Mouse (Mus musculus) MEL (cell line): ENCODE measurements around the gene Gm42417. TPM values are rescaled to one million over a fixed set of nuclear protein-coding genes. Genes with fewer than 3 reads are reported as not detected.
A peak's percentile ranks its signal among the peaks of the same experiment; 100 is the strongest.

Experiments
- DNase-seq: peaks from one replicate; pipeline ENCODE4 v3.0.0; 2011; ENCODE audit warnings: low read depth, low spot score
- H3K27ac ChIP-seq: 2 replicates; pipeline ENCODE4 v1.5.1; 2012; ENCODE audit warnings: low read depth, mild to moderate bottlenecking, control low read depth, low read length, moderate library complexity; ENCODE audit not compliant: control insufficient read depth
- H3K27me3 ChIP-seq, 2 experiments: fragments of 150-350 bp in 1 of 2; sonication (generic) in 1 of 2; 2 replicates each; pipeline ENCODE4 v1.6.1; 2012; ENCODE audit warnings: low read length in 2 of 2, mild to moderate bottlenecking in 2 of 2, improper control_type of control experiment in 1 of 2, moderate library complexity in 1 of 2; ENCODE audit not compliant: insufficient read depth in 2 of 2, control insufficient read depth in 1 of 2
- H3K36me3 ChIP-seq, 2 experiments: 2 replicates each; pipeline ENCODE4 v1.6.1; 2012 to 2014; ENCODE audit warnings: low read length in 2 of 2, improper control_type of control experiment in 1 of 2, inconsistent platforms in 1 of 2, mild to moderate bottlenecking in 1 of 2; ENCODE audit not compliant: insufficient read depth in 2 of 2, control insufficient read depth in 1 of 2
- H3K4me1 ChIP-seq, 2 experiments: fragments of 150-350 bp in 1 of 2; sonication (generic) in 1 of 2; 2 replicates each; pipeline ENCODE4 v1.6.1; 2012; ENCODE audit warnings: low read length in 2 of 2, improper control_type of control experiment in 1 of 2, mild to moderate bottlenecking in 1 of 2; ENCODE audit not compliant: insufficient read depth in 2 of 2, control insufficient read depth in 1 of 2
- H3K4me3 ChIP-seq, 2 experiments: fragments of 150-350 bp in 1 of 2; sonication (generic) in 1 of 2; 2 replicates each; pipeline ENCODE4 v1.5.1; 2012; ENCODE audit warnings: low read depth in 2 of 2, low read length in 2 of 2, mild to moderate bottlenecking in 2 of 2, moderate library complexity in 2 of 2, control low read depth in 1 of 2, improper control_type of control experiment in 1 of 2; ENCODE audit not compliant: control insufficient read depth in 1 of 2, insufficient read depth in 1 of 2
- H3K79me2 ChIP-seq: 2 replicates; pipeline ENCODE4 v1.6.1; 2012; ENCODE audit warnings: mild to moderate bottlenecking, low read length, moderate library complexity; ENCODE audit not compliant: control insufficient read depth, poor library complexity, insufficient read depth
- H3K9ac ChIP-seq: 2 replicates; pipeline ENCODE4 v1.6.1; 2012; ENCODE audit warnings: low read depth, mild to moderate bottlenecking, control low read depth, low read length, moderate library complexity; ENCODE audit not compliant: control insufficient read depth, poor library complexity, severe bottlenecking
- H3K9me3 ChIP-seq: fragments of 150-350 bp; sonication (generic); replicated peaks from 2 replicates; pipeline ENCODE4 v1.6.1; 2012; ENCODE audit warnings: mild to moderate bottlenecking, low read length, improper control_type of control experiment, moderate library complexity; ENCODE audit not compliant: insufficient read depth
- CTCF ChIP-seq, 3 experiments: IDR thresholded peaks in 2 of 3; conservative IDR thresholded peaks in 1 of 3; 2 replicates each; pipeline ENCODE4 v1.5.1; 2011 to 2012; ENCODE audit warnings: low read length in 3 of 3, low read depth in 2 of 3, mild to moderate bottlenecking in 2 of 3, improper control_type of control experiment in 1 of 3, inconsistent platforms in 1 of 3, mixed read lengths in 1 of 3, moderate library complexity in 1 of 3; ENCODE audit not compliant: control insufficient read depth in 1 of 3, insufficient read depth in 1 of 3, poor library complexity in 1 of 3, severe bottlenecking in 1 of 3
- ETS1 ChIP-seq: IDR thresholded peaks from 2 replicates; pipeline ENCODE4 v1.6.1; 2012; ENCODE audit warnings: low read depth, mild to moderate bottlenecking, inconsistent platforms, low read length, improper control_type of control experiment, moderate library complexity
- GABPA ChIP-seq: IDR thresholded peaks from 2 replicates; pipeline ENCODE4 v1.6.1; 2012; ENCODE audit warnings: low read depth, mild to moderate bottlenecking, inconsistent platforms, low read length, improper control_type of control experiment, moderate library complexity
- GATA1 ChIP-seq: IDR thresholded peaks from 2 replicates; pipeline ENCODE4 v1.6.1; 2011; ENCODE audit warnings: low read depth, low read length, improper control_type of control experiment
- KAT2A ChIP-seq: conservative IDR thresholded peaks from 2 replicates; pipeline ENCODE4 v1.6.1; 2012; ENCODE audit warnings: low read depth, low read length, improper control_type of control experiment, inconsistent platforms
- MEF2A ChIP-seq: IDR thresholded peaks from 2 replicates; pipeline ENCODE4 v1.6.1; 2014; ENCODE audit warnings: low read depth, mild to moderate bottlenecking, inconsistent platforms, low read length, improper control_type of control experiment; ENCODE audit not compliant: poor library complexity, insufficient replicate concordance, severe bottlenecking; ENCODE audit errors: extremely low read depth
- MYC ChIP-seq: IDR thresholded peaks from 2 replicates; pipeline ENCODE4 v1.6.1; 2011; ENCODE audit warnings: low read depth, mild to moderate bottlenecking, low read length, improper control_type of control experiment, moderate library complexity
- NRF1 ChIP-seq: IDR thresholded peaks from 2 replicates; pipeline ENCODE4 v1.6.1; 2014; ENCODE audit warnings: low read depth, mild to moderate bottlenecking, inconsistent platforms, low read length, improper control_type of control experiment, moderate library complexity; ENCODE audit not compliant: poor library complexity, insufficient read depth, severe bottlenecking
- POLR2AphosphoS2 ChIP-seq: IDR thresholded peaks from 2 replicates; pipeline ENCODE4 v1.6.1; 2011; ENCODE audit warnings: low read length, improper control_type of control experiment
- RAD21 ChIP-seq: IDR thresholded peaks from 2 replicates; pipeline ENCODE4 v1.6.1; 2011; ENCODE audit warnings: mild to moderate bottlenecking, low read depth, low read length, improper control_type of control experiment
- RCOR1 ChIP-seq: IDR thresholded peaks from 2 replicates; pipeline ENCODE4 v1.6.1; 2012; ENCODE audit warnings: low read depth, mild to moderate bottlenecking, inconsistent platforms, low read length, improper control_type of control experiment
- SMC3 ChIP-seq: IDR thresholded peaks from 2 replicates; pipeline ENCODE4 v1.6.1; 2011; ENCODE audit warnings: low read depth, low read length, improper control_type of control experiment
- TBP ChIP-seq: IDR thresholded peaks from 2 replicates; pipeline ENCODE4 v1.8.0; 2011; ENCODE audit warnings: low read depth, low read length, improper control_type of control experiment
- UBTF ChIP-seq: IDR thresholded peaks from 2 replicates; pipeline ENCODE4 v1.6.1; 2012; ENCODE audit warnings: low read depth, mild to moderate bottlenecking, inconsistent platforms, low read length, improper control_type of control experiment, moderate library complexity, borderline replicate concordance; ENCODE audit not compliant: insufficient read depth
- USF1 ChIP-seq: IDR thresholded peaks from 2 replicates; pipeline ENCODE4 v1.6.1; 2014; ENCODE audit warnings: low read depth, mild to moderate bottlenecking, inconsistent platforms, low read length, improper control_type of control experiment, moderate library complexity
- USF2 ChIP-seq, 2 experiments: IDR thresholded peaks; 2 replicates each; pipeline ENCODE4 v1.6.1; 2011 to 2012; ENCODE audit warnings: improper control_type of control experiment in 2 of 2, low read length in 2 of 2, borderline replicate concordance in 1 of 2, inconsistent platforms in 1 of 2, low read depth in 1 of 2, mild to moderate bottlenecking in 1 of 2; ENCODE audit not compliant: insufficient read depth in 1 of 2
- ZC3H11A ChIP-seq: IDR thresholded peaks from 2 replicates; pipeline ENCODE4 v1.6.1; 2012; ENCODE audit warnings: low read depth, mild to moderate bottlenecking, inconsistent platforms, low read length, improper control_type of control experiment
- polyA plus RNA-seq, 2 experiments: library from polyadenylated mRNA; stranded (reverse) in 1 of 2; unstranded in 1 of 2; fragments of >175 nt in 1 of 2; fragments of >200 nt in 1 of 2; gene quantifications; 2 replicates each; pipeline versions ENCODE4 v1.2.1 to v1.2.4; 2012; ENCODE audit warnings: low replicate concordance in 2 of 2, low read depth in 1 of 2; ENCODE audit not compliant: insufficient read length in 2 of 2, insufficient read depth in 1 of 2, missing spikeins in 1 of 2
- total RNA-seq: library from RNA; depleted of rRNA; stranded (reverse); fragments of 300-350 nt; gene quantifications from 2 replicates; pipeline ENCODE4 v1.2.3, GENCODE M21; 2012

Gm42417 gene
- total and polyA plus RNA-seq, 3 experiments: 0.74 TPM; not detected in 2

DNA sequence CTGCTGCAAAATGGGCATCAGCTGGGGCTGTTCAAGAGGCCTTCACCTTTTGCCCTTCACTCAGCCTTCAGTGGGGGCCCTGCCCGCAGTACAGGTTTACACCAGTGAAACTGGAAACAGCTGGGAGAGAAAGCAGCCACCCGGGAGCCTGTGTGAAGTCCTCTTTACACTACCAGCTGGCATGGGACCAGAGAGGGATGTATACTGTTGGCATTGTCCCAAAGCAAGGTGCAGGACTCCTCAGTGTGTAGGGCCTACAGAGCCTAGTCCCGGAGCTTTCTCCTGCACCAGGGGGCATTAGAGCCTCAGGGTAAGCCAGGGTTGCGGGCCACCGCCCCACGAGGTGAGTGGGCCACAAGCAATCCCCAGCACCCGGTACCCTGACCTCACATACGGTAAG is 8.7 kb downstream of the Gm42417 start:
- peaks cover 0 to 5% of the 10 kb centered on the region in 2 experiments; a peak in 2 of 4 replicates for H3K36me3 ChIP-seq
- H3K27ac ChIP-seq: no peak overlapping the region
- TF ChIP-seq USF2 (IDR thresholded peaks at IDR 0.05; ENCODE audit: borderline replicate concordance in 1 of 2, insufficient read depth in 1 of 2, low read depth in 1 of 2, low read length in 2 of 2): no peak
- TF ChIP-seq GABPA: no peak
- 0 out of 2 replicates have a peak, but pooled peaks have one; percentile 20 for TF ChIP-seq POLR2AphosphoS2
- TF ChIP-seq, all 39 proteins: peak for 1
- no peaks in the 10 kb centered on the region for H3K27me3 ChIP-seq
- DNase-seq: no peak
- H3K9ac ChIP-seq: no peak overlapping the region
- no peaks in the 10 kb centered on the region for H3K79me2 ChIP-seq
- H3K9me3 ChIP-seq: no peaks in the 10 kb centered on the region
- H3K4me1 ChIP-seq: peaks cover 0 to 7% of the 10 kb centered on the region in 2 experiments; a peak in 2 of 4 replicates
- H3K4me3 ChIP-seq: no peak overlapping the region

DNA sequence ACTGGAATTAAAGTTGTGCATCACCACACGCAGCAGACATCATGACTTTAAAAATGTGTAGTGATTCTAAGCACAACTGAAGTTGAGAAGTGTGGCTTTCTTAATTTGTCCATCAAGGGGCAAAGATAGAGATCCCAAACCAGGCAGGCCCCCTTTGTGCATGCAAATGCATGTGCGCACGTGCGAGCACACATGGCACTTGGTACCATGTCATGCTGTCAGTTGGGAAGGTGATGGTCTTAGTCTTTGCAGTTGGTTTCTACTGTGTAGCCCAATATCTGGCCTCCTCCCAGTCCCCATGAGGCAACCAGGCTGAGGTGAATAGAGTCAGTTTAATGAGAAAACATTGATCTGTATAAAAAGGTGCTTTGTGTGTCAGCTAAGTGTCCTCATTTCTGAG is 9.4 kb downstream of the Gm42417 start:
- Histone ChIP-seq H3K27me3 (no peaks in the 10 kb centered on the region), H3K4me1 (peaks cover 0 to 7% of the 10 kb centered on the region in 2 experiments; a peak in 2 of 4 replicates), H3K27ac (no peak overlapping the region), H3K9me3 (no peaks in the 10 kb centered on the region), H3K9ac (no peak overlapping the region), H3K79me2 (no peaks in the 10 kb centered on the region), H3K4me3 (no peak overlapping the region), H3K36me3 (peaks cover 0 to 5% of the 10 kb centered on the region in 2 experiments; a peak in 2 of 4 replicates)
- no peak for DNase-seq
- TF ChIP-seq NRF1: no peak
- TF ChIP-seq SMC3: no peak
- no peak for TF ChIP-seq CTCF (IDR thresholded peaks at IDR 0.05 in 2 of 3, conservative IDR thresholded peaks at IDR 0.05 in 1 of 3; ENCODE audit: control insufficient read depth in 1 of 3, insufficient read depth in 1 of 3, low read depth in 2 of 3, low read length in 3 of 3, poor library complexity in 1 of 3, severe bottlenecking in 1 of 3)
- TF ChIP-seq MYC: no peak
- no peak for TF ChIP-seq TBP
- TF ChIP-seq GATA1: no peak
- TF ChIP-seq ZC3H11A: no peak
- no peak for TF ChIP-seq RAD21
- no peak for TF ChIP-seq ETS1
- TF ChIP-seq KAT2A: no peak
- TF ChIP-seq GABPA: no peak
- no peak for TF ChIP-seq MEF2A
- TF ChIP-seq UBTF: no peak
- TF ChIP-seq RCOR1: no peak
- TF ChIP-seq USF1: no peak
